Mouse (Mus musculus): Measurements from ENCODE around the gene Polh.

DNA sequence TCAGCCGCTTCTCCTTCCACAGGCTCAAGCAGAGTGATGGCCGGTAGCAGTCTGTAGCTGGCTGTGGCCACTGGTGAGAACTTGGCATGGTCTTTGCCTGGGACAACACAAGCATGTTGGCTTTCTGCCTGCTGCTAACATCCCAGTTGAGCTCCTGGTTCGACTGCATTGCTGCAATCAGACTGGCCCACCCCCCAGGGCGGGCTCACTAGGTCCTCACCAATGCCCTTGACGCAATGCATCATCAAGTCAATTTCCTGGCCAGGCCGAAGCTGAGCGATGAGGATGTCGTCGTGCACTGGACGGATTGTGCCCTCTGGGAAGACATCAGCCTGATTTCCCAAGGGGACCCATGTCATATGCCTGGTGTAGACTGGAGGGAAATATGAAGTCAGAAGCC is 42.1 kb upstream of the Polh start:
- TF ChIP-seq CTCF (IDR thresholded peaks at IDR 0.05; ENCODE audit: extremely low read depth, insufficient read depth, insufficient read length, insufficient replicate concordance) (no peak), POLR2A (IDR thresholded peaks at IDR 0.05; ENCODE audit: low read depth, low read length) (no peak)

Measured in spleen, adult 2 months (tissue).